Mouse (Mus musculus) lung, postnatal 0 days (tissue): Measurements from ENCODE around the gene Nup188.

Experiments used
- CTCF ChIP-seq: IDR thresholded peaks from 2 replicates; pipeline ENCODE4 v1.5.1; 2016; ENCODE audit warnings: antibody characterized with exemption, mild to moderate bottlenecking
- EP300 ChIP-seq: IDR thresholded peaks from 2 replicates; pipeline ENCODE4 v1.6.1; 2016; ENCODE audit warnings: antibody characterized with exemption, mild to moderate bottlenecking, control low read depth

- TF ChIP-seq CTCF (no peak), EP300 (no peak)
These were observed 55.9 kb downstream of the Nup188 start for GRCm38 (mm10) chr2:30342061-30342460.
